Mouse (Mus musculus): ENCODE measurements around the gene Derl3. TPM values are rescaled to one million over a fixed set of nuclear protein-coding genes. Genes with fewer than 3 reads are reported as not detected.
"Not testable (repeated sequence)": the region's sequence is repeated elsewhere in the genome, so short reads cannot be mapped to it uniquely, and the experiment has no call there.

Derl3 gene
- total RNA-seq (2014; fragmentation: Nextera tagmentation) (7.0 TPM in 1 of 2 replicates, not detected in the other), total RNA-seq (2017) (2.3 TPM in 1 of 2 replicates, not detected in the other)

- ATAC-seq (replicated peaks; ENCODE audit: poor library complexity, severe bottlenecking), result peak; percentile 96
These were observed at the start of gene Derl3 for GRCm38 (mm10) chr10:75893089-75893750. Gene Derl3, plus strand, starts transcription at chr10:75893413.

DNA sequence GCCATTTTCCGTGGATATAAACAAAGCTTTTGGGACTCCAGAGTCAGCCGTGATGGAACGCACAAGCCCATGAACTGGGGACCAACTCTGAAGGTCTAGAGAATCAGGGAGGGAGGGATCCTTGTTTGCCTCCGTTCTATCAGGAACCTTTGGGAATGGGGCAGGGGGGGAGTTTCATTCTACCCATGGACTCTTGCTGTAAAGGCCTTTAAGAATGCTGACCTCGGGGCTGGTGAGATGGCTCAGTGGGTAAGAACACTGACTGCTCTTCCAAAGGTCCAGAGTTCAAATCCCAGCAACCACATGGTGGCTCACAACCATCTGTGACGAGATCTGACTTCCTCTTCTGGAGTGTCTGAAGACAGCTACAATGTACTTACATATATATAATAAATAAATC is 49.3 kb upstream of the Derl3 start:
- not testable (repeated sequence) for ATAC-seq (replicated peaks; ENCODE audit: poor library complexity, severe bottlenecking)

DNA sequence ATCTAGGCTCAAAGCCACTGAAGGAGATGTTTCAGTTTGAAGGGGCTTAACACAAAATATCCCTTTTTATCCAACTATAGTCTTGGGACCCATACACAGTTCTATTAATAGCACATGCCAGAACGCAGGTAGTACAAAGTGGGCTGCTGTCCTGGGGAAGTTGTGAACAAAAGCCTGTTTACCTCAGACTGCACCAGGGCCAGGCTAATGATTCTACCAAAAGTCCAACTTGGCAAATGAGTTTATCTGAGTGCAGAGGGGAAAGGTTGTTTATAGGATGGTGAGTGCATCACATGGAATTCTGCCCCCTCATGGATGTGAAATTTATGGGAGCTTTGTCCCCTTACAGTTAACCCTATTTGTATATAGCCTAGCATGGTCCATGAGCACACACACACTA is 48.4 kb upstream of the Derl3 start:
- ATAC-seq (replicated peaks; ENCODE audit: poor library complexity, severe bottlenecking), result no peak

GRCm38 (mm10) chr10:75845306-75845930 is 47.8 kb upstream of the Derl3 start:
- no peak for ATAC-seq (replicated peaks; ENCODE audit: poor library complexity, severe bottlenecking)

DNA sequence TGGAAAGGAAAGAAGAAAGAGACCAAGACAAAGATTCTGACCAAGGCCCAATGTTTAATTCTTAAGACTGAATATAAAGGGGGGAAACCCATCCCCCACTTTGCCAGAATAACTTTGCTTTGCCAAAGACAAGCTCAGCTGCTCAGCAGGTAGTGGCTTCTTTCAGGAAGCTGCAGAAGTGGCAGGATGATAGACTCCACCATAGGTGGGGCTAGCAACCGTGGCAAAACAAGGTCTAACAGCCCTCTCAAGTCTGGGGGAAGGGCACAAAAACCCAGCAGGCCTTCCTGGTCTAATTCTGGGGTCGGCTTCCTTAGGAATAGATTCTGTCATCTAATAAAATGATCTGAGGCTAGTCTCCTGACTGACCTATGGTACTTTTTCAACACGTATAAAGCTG is 44.8 kb upstream of the Derl3 start:
- ATAC-seq (replicated peaks; ENCODE audit: poor library complexity, severe bottlenecking), result no peak

DNA sequence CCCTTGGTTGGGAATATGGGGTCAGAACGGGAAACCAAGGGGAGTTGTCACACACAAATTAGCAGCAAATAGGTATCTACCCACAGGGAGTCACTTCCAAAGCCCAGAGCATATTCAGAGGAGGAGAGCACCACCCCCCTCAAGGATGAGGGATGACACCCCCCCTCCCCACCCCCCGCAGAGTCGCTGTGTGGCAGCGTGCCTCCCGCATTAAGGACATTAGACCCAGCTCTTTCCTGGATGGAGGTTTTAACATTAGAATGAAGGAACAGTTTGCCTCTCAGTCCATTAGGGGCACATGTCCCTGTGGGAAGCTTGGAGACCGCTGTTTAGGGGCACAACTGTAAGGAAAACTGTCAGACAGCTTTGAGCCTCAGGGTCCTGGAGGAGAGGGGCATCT is 42.1 kb upstream of the Derl3 start:
- no peak for ATAC-seq (replicated peaks; ENCODE audit: poor library complexity, severe bottlenecking)

DNA sequence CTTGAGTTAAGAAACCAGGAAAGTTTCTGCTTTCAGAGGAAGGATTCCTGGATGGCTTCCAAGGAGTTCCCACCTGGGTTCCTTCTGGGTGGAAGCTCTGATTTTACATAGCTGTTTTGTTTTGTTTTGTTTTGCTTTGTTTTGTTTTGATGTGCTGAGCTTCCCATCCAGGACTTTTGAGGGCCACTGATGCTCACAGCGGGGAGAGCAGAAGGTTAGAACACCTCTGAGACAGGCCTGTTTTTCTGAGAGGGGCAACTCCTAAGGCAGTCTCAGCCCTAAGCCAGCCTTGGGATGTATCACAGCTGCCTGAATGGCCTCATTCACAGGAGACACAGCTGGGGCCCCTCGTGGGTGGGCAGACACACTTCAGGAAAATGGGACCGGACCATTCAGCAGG is 41.5 kb upstream of the Derl3 start:
- no peak for ATAC-seq (replicated peaks; ENCODE audit: poor library complexity, severe bottlenecking)

- ATAC-seq (replicated peaks; ENCODE audit: poor library complexity, severe bottlenecking), result no peak
These were observed 40.6 kb upstream of the Derl3 start for GRCm38 (mm10) chr10:75852539-75853125.

GRCm38 (mm10) chr10:75853452-75853851 is 39.8 kb upstream of the Derl3 start:
- ATAC-seq (replicated peaks; ENCODE audit: poor library complexity, severe bottlenecking), result peak; percentile 80

GRCm38 (mm10) chr10:75854096-75854495 is 39.1 kb upstream of the Derl3 start:
- ATAC-seq (replicated peaks; ENCODE audit: poor library complexity, severe bottlenecking), result no peak

- ATAC-seq (replicated peaks; ENCODE audit: poor library complexity, severe bottlenecking), result no peak
These were observed 38.4 kb upstream of the Derl3 start for GRCm38 (mm10) chr10:75854791-75855190.

DNA sequence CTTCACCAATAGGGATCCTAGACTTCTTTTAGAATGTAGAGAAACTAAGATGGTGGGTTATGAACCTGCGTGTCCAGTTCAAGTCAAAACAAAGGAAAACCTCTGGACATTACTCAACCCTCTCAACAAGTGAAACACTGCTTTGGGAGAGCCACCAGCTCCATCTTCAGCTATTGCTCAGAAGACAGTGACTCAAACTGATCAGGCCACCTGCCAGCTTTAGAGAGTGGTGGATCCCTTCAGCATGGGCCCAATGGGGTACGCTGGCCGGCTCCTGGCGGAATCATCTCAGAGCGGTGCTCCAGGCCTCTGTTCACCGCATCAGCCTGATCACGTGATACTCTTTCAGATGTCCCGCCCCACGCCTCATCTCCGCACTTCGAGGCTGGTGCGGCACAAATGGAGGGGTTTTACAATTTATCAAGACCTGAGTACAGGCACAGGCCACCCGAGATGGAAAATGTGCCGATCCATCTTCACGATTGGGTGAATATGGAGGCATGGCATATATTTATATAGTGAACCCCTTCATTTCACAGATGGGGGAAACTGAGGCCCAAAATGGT is 37.7 kb upstream of the Derl3 start:
- no peak for ATAC-seq (replicated peaks; ENCODE audit: poor library complexity, severe bottlenecking)

GRCm38 (mm10) chr10:75856155-75856907 is 36.9 kb upstream of the Derl3 start:
- no peak for ATAC-seq (replicated peaks; ENCODE audit: poor library complexity, severe bottlenecking)

GRCm38 (mm10) chr10:75856976-75857375 is 36.2 kb upstream of the Derl3 start:
- ATAC-seq (replicated peaks; ENCODE audit: poor library complexity, severe bottlenecking), result no peak

DNA sequence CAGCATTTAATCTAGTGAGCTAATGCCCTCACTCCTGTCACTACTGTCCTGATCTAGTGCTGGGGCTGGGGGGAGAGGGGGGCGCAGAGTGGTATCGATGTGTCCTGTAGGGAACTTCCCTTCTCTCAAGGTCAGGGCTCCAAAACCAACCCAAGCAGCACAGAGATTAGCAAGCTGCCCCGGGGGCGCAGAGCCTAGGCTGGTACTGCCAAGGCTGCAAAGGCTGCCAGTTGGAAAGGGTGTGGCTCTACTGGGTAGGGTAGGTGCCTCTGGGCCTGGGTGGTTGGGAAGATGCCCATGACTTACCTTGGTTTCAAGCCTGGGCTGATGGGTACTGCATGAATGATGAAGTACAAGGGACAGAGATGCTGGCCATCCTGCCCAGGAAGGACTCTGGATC is 35.6 kb upstream of the Derl3 start:
- no peak for ATAC-seq (replicated peaks; ENCODE audit: poor library complexity, severe bottlenecking)

DNA sequence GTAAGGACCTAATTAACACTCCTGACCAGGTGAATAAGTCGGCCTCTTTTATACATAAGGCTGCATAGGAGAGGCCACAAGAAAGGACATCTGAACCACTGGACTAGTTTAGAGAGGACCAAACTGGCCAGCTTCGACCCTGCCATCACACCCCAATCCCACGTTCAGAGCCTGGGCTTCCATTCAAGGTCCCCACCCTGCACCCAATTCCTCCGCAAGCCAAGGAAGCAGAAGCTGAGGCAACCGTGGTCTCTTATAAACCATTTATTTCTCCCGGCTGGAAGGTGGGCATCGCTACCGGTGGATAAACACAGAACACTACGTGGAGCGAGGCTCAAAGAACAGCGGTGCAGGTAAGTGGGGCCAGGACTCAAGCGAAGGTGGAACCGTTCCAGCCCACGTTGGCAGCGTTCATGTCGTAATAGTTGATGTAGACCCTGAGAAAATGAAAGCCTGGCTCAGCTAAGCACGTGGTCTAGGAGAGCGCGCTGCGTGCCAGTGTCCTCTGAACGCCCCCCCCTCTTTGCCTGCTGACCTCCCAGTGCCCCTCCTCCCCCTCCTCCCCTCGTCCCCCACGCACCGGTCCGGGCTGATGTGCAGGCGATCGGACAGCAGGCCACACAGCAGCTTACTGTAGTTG is 34.0 kb upstream of the Derl3 start:
- ATAC-seq (replicated peaks; ENCODE audit: poor library complexity, severe bottlenecking), result peak; percentile 60

DNA sequence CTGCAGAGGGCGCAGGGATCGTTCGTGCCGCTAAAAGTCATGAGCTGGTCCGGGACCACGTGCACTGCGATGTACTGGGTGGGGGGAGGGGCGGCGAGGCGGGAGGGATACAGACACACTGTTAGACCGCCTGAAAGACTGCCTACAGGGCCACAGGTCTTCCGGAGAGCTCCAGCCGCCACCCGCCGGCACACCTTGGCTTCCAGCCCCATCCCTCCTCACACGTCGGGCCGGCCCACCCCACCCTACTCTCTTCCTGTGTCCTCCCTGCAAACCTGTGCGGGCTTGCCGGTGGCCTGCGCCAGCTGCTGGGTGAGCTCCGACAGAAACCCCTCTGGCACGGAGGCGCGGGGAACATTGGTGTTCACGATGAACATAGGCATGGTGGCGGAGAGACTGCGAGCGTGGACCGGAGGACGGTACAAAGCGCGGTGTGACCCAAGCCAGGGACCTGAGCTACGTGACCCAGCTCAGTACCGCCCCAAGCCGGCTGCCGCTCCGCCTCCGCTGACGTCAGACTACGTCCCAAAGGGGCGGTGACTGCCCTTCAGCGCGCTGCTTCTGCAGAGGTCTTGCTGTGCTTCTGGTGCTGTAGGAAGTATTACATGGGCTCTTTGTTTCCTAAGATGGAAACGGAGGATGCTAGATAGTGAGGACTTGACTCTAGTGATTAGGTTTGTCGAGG is 33.3 kb upstream of the Derl3 start, which contains the start of gene Mif:
Gene Mif (minus strand): TSS at position 455 of the 685 bp plus-strand sequence.
- peak; percentile 95 for ATAC-seq (replicated peaks; ENCODE audit: poor library complexity, severe bottlenecking)

DNA sequence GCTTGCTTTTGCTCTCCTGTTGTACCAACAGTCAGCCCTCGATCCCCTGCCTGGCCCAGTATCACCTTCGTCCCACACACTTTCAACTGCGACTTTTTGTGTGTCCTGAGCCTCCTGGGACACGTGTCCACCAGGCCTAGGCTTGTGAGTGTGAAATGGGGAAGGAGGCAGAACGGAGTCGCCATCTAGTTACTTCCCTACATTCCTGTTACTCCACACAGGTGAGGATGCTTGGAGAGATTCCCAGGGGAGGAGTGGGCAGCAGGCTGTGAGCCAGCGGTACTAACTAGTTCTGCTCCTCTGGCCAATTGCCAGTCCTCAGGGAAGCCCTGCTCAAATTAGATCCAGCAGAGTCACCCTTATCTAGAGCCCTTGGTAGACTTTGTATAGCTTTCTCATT is 32.5 kb upstream of the Derl3 start:
- ATAC-seq (replicated peaks; ENCODE audit: poor library complexity, severe bottlenecking), result peak; percentile 19

GRCm38 (mm10) chr10:75861587-75861986 is 31.6 kb upstream of the Derl3 start:
- ATAC-seq (replicated peaks; ENCODE audit: poor library complexity, severe bottlenecking), result no peak

Measured in granulocyte monocyte progenitor cell, adult 5-6 weeks (primary cell).